Mouse (Mus musculus) hindbrain, embryonic 12.5 days (tissue): ENCODE results near the gene Tbx20. TPM values are rescaled to one million over a fixed set of nuclear protein-coding genes. Genes with fewer than 3 reads are reported as not detected.
A peak's percentile ranks its signal among the peaks of the same experiment; 100 is the strongest.

ENCODE experiments used
- ATAC-seq: fragments of 200-750 bp; cut with Nextera tagmentation; 2 replicates; pipeline ENCODE4 v1.8.0; 2017; ENCODE audit warnings: moderate TSS enrichment; ENCODE audit not compliant: low FRiP score
- H3K27ac ChIP-seq: fragments of 300-500 bp; sonication (generic); 2 replicates; pipeline ENCODE4 v1.5.1; 2016; ENCODE audit warnings: mild to moderate bottlenecking
- H3K27me3 ChIP-seq: fragments of 300-500 bp; sonication (generic); 2 replicates; pipeline ENCODE4 v1.6.1; 2016; ENCODE audit warnings: mild to moderate bottlenecking
- H3K36me3 ChIP-seq: fragments of 300-500 bp; sonication (generic); 2 replicates; pipeline ENCODE4 v1.6.1; 2016; ENCODE audit warnings: mild to moderate bottlenecking
- H3K4me1 ChIP-seq: fragments of 300-500 bp; sonication (generic); 2 replicates; pipeline ENCODE4 v1.6.1; 2016
- H3K4me2 ChIP-seq: fragments of 300-500 bp; sonication (generic); replicated peaks from 2 replicates; pipeline ENCODE4 v1.6.1; 2016; ENCODE audit warnings: mild to moderate bottlenecking
- H3K4me3 ChIP-seq: fragments of 300-500 bp; sonication (generic); 2 replicates; pipeline ENCODE4 v1.5.1; 2016; ENCODE audit warnings: mild to moderate bottlenecking
- H3K9ac ChIP-seq: fragments of 300-500 bp; sonication (generic); 2 replicates; pipeline ENCODE4 v1.6.1; 2016; ENCODE audit warnings: mild to moderate bottlenecking, moderate library complexity
- H3K9me3 ChIP-seq: fragments of 300-500 bp; sonication (generic); replicated peaks from 2 replicates; pipeline ENCODE4 v1.6.1; 2016; ENCODE audit warnings: mild to moderate bottlenecking
- WGBS: fragments of 180-500 bp; shearing (Covaris S2); methylation state at CpG from one replicate; pipeline ENCODE4 v1.1.7; 2016; 5-methylcytosine and 5-hydroxymethylcytosine counted together
- polyA plus RNA-seq: library from polyadenylated mRNA; unstranded; fragments of >200 nt; fragmentation: Nextera tagmentation; extraction: Ambion mirVana; gene quantifications from 2 replicates; pipeline ENCODE4 v1.2.1, GENCODE M21; 2016

Tbx20 gene
- polyA plus RNA-seq, 1 experiment from 2014 or later: 3.1 TPM

GRCm38 (mm10) chr9:24760461-24760860, 13.6 kb downstream of the Tbx20 start:
- Histone ChIP-seq H3K27me3 (peaks cover 9% of the 10 kb centered on the region), H3K9ac (no peak overlapping the region), H3K4me3 (no peak overlapping the region), H3K4me1 (no peaks in the 10 kb centered on the region), H3K4me2 (no peak overlapping the region), H3K36me3 (no peaks in the 10 kb centered on the region), H3K9me3 (no peaks in the 10 kb centered on the region), H3K27ac (no peak overlapping the region)
- no peak for ATAC-seq
- 40% methylated on average over 4 of the region's 4 CpGs for WGBS

GRCm38 (mm10) chr9:24744958-24745357, 29.1 kb downstream of the Tbx20 start:
- H3K4me1 ChIP-seq: no peaks in the 10 kb centered on the region
- H3K4me2 ChIP-seq: no peak overlapping the region
- H3K9me3 ChIP-seq: no peaks in the 10 kb centered on the region
- no peak overlapping the region for H3K27ac ChIP-seq
- no peak for ATAC-seq
- WGBS: 89% methylated on average over 5 of the region's 5 CpGs
- H3K36me3 ChIP-seq: no peaks in the 10 kb centered on the region
- H3K9ac ChIP-seq: no peak overlapping the region
- no peak overlapping the region for H3K4me3 ChIP-seq
- no peaks in the 10 kb centered on the region for H3K27me3 ChIP-seq

GRCm38 (mm10) chr9:24701246-24701645, 72.9 kb downstream of the Tbx20 start:
- peaks cover 10% of the 10 kb centered on the region; the same call in 1 of the 2 replicates for H3K27me3 ChIP-seq
- H3K36me3 ChIP-seq: no peaks in the 10 kb centered on the region
- ATAC-seq: no peak
- H3K4me3 ChIP-seq: no peak overlapping the region
- H3K27ac ChIP-seq: no peak overlapping the region
- no peaks in the 10 kb centered on the region for H3K9me3 ChIP-seq
- no peak overlapping the region for H3K9ac ChIP-seq
- 0 out of 2 replicates have a peak, but pooled peaks cover 3% of the 10 kb centered on the region for H3K4me1 ChIP-seq
- H3K4me2 ChIP-seq: no peak overlapping the region

- ATAC-seq: peak; percentile 17; the same call in 1 of the 2 replicates
- WGBS: 17% methylated on average over 9 of the region's 9 CpGs
- peak overlapping the region; percentile 58; the same call in 1 of the 2 replicates for H3K9ac ChIP-seq
Observed at GRCm38 (mm10) chr9:24696405-24696778, 77.7 kb downstream of the Tbx20 start.

GRCm38 (mm10) chr9:24695700-24696404, 78.3 kb downstream of the Tbx20 start, which contains the start of gene Dpy19l2:
Gene Dpy19l2 (minus strand): TSS chr9:24696293.
- peaks cover 9% of the 10 kb centered on the region for H3K4me1 ChIP-seq
- H3K9ac ChIP-seq: peak within 1 kb of the TSS; percentile 58
- H3K27ac ChIP-seq: no peak within 1 kb of the TSS
- no peaks in the 10 kb centered on the region for H3K36me3 ChIP-seq
- no peaks in the 10 kb centered on the region for H3K9me3 ChIP-seq
- peaks cover 22% of the 10 kb centered on the region for H3K27me3 ChIP-seq
- H3K4me3 ChIP-seq: peak within 1 kb of the TSS; percentile 47
- peak; percentile 95 for ATAC-seq
- peak within 1 kb of the TSS; percentile 93 for H3K4me2 ChIP-seq
- 1% methylated on average over 45 of the region's 45 CpGs for WGBS

More at GRCm38 (mm10) chr9:24696405-24696778, 77.7 kb downstream of the Tbx20 start:
- peak overlapping the region; percentile 47 for H3K4me3 ChIP-seq
- peak overlapping the region; percentile 93 for H3K4me2 ChIP-seq
- H3K4me1 ChIP-seq: peaks cover 9% of the 10 kb centered on the region
- no peak overlapping the region for H3K27ac ChIP-seq
- H3K9me3 ChIP-seq: no peaks in the 10 kb centered on the region
- no peaks in the 10 kb centered on the region for H3K36me3 ChIP-seq
- peaks cover 22% of the 10 kb centered on the region for H3K27me3 ChIP-seq

Other genes starting within 250 kb of the Tbx20 start
- gene Cypt4, start 149.1 kb downstream of the Tbx20 start, polyA plus RNA-seq: not detected in 2 replicates
- 0.13 and 0.25 TPM in 2 replicates for gene Dpy19l2, start 78.0 kb downstream of the Tbx20 start, polyA plus RNA-seq